Mouse (Mus musculus) neural tube, embryonic 15.5 days (tissue): ENCODE data around the gene Dzip1l. TPM values are rescaled to one million over a fixed set of nuclear protein-coding genes. Genes with fewer than 3 reads are reported as not detected.

Source experiments
- ATAC-seq: fragments of 200-750 bp; cut with Nextera tagmentation; 2 replicates; pipeline ENCODE4 v1.8.0; 2017; ENCODE audit warnings: mild to moderate bottlenecking, moderate TSS enrichment, moderate library complexity; ENCODE audit not compliant: low FRiP score
- H3K27ac ChIP-seq: fragments of 300-500 bp; sonication (generic); replicated peaks from 2 replicates; pipeline ENCODE4 v1.5.1; 2015; ENCODE audit warnings: mild to moderate bottlenecking, inconsistent platforms
- H3K27me3 ChIP-seq: fragments of 300-500 bp; sonication (generic); replicated peaks from 2 replicates; pipeline ENCODE4 v1.6.1; 2015; ENCODE audit warnings: inconsistent platforms
- H3K36me3 ChIP-seq: fragments of 300-500 bp; sonication (generic); 2 replicates; pipeline ENCODE4 v1.6.1; 2015; ENCODE audit warnings: inconsistent platforms
- H3K4me1 ChIP-seq: fragments of 300-500 bp; sonication (generic); 2 replicates; pipeline ENCODE4 v1.6.1; 2015; ENCODE audit warnings: inconsistent platforms
- H3K4me2 ChIP-seq: fragments of 300-500 bp; sonication (generic); 2 replicates; pipeline ENCODE4 v1.6.1; 2015; ENCODE audit warnings: inconsistent platforms, mild to moderate bottlenecking, moderate library complexity
- H3K4me3 ChIP-seq: fragments of 300-500 bp; sonication (generic); replicated peaks from 2 replicates; pipeline ENCODE4 v1.5.1; 2015; ENCODE audit warnings: mild to moderate bottlenecking, inconsistent platforms
- H3K9ac ChIP-seq: fragments of 300-500 bp; sonication (generic); replicated peaks from 2 replicates; pipeline ENCODE4 v1.6.1; 2015; ENCODE audit warnings: mild to moderate bottlenecking, inconsistent platforms
- H3K9me3 ChIP-seq: fragments of 300-500 bp; sonication (generic); replicated peaks from 2 replicates; pipeline ENCODE4 v1.6.1; 2016; ENCODE audit warnings: inconsistent platforms
- WGBS: fragments of 180-500 bp; shearing (Covaris S2); methylation state at CpG from one replicate; pipeline ENCODE4 v1.1.7; 2015; ENCODE audit warnings: mixed read lengths; 5-methylcytosine and 5-hydroxymethylcytosine counted together
- polyA plus RNA-seq: library from polyadenylated mRNA; unstranded; fragments of >200 nt; fragmentation: Nextera tagmentation; extraction: Ambion mirVana; gene quantifications from 2 replicates; pipeline ENCODE4 v1.2.1, GENCODE M21; 2015

Dzip1l gene
- polyA plus RNA-seq, 1 experiment from 2014 or later = 8.5 TPM

DNA sequence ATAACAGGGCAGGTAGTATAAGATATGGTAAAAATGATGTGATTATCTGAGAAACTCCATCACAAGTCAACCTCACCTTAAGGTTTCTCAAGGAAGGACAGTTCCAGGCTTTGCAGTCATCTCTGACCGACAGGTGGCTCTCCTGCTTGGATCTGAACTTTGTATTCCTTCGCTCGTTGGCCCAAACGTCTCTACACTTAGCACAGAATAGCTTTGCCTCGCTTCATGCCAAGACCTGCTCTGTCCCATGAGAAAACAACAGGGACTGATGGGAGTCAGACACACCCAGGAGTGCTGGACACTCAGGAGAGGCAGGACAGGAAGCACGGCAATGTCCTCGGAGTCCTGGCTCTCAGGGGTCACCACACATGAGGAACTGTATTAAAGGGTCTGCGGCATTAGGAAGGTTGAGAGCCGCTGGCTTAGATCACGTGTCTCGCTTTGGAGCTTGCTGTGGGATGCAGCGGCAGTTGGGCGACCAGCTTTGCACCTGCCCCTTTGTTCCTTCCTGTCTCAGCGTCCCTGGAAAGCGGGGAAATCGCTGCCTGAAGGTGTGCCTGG is 32.4 kb downstream of the Dzip1l start:
- no peak overlapping the region for H3K4me3 ChIP-seq
- H3K27ac ChIP-seq = 0 out of 2 replicates have a peak overlapping the region, but pooled peaks have one; percentile 5
- WGBS = 78% methylated on average over 16 of the region's 16 CpGs
- no peaks in the 10 kb centered on the region for H3K27me3 ChIP-seq
- ATAC-seq = no peak
- no peaks in the 10 kb centered on the region for H3K36me3 ChIP-seq
- H3K9ac ChIP-seq = no peak overlapping the region
- no peaks in the 10 kb centered on the region for H3K9me3 ChIP-seq
- H3K4me2 ChIP-seq = no peak overlapping the region; the same call in 1 of the 2 replicates
- H3K4me1 ChIP-seq = peaks cover 7% of the 10 kb centered on the region; the same call in 1 of the 2 replicates

GRCm38 (mm10) chr9:99662406-99662805 is 33.1 kb downstream of the Dzip1l start:
- peaks cover 7% of the 10 kb centered on the region; the same call in 1 of the 2 replicates for H3K4me1 ChIP-seq
- H3K36me3 ChIP-seq = peaks cover 5% of the 10 kb centered on the region
- peak; percentile 63; the same call in 1 of the 2 replicates for ATAC-seq
- H3K4me3 ChIP-seq = no peak overlapping the region
- H3K27me3 ChIP-seq = no peaks in the 10 kb centered on the region
- H3K4me2 ChIP-seq = no peak overlapping the region
- no peak overlapping the region for H3K27ac ChIP-seq
- H3K9me3 ChIP-seq = no peaks in the 10 kb centered on the region
- 26% methylated on average over 7 of the region's 7 CpGs for WGBS
- no peak overlapping the region for H3K9ac ChIP-seq

DNA sequence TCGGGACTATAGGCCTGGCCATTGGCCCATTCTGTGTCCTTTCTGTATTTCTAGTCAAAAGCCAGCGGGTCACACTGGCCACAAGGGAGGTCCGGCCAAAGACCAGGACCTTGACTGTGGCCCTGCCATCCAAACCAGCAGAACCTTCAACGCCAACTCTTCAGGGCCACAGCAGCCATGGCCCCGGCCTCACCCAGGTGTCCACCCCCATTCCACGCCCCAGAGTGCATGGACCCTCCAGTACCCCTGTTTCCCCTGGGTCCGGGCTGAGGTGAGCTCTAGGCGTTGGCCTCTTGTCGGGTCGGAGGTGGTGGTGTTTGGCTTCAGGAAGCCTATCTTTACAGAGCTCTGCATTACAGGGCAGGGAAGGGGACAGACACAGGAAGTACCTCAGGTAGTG is 33.6 kb downstream of the Dzip1l start:
- Histone ChIP-seq H3K9ac (no peak overlapping the region), H3K27ac (no peak overlapping the region), H3K4me2 (no peak overlapping the region), H3K27me3 (no peaks in the 10 kb centered on the region), H3K4me3 (no peak overlapping the region), H3K36me3 (peaks cover 10% of the 10 kb centered on the region), H3K4me1 (peaks cover 7% of the 10 kb centered on the region; the same call in 1 of the 2 replicates), H3K9me3 (no peaks in the 10 kb centered on the region)
- no peak for ATAC-seq
- WGBS = 95% methylated on average over 10 of the region's 10 CpGs

GRCm38 (mm10) chr9:99667596-99667995 is 38.3 kb downstream of the Dzip1l start:
- WGBS = 94% methylated on average over 8 of the region's 8 CpGs
- Histone ChIP-seq H3K36me3 (peaks cover 24% of the 10 kb centered on the region), H3K4me2 (no peak overlapping the region), H3K27ac (no peak overlapping the region), H3K4me3 (no peak overlapping the region), H3K4me1 (no peaks in the 10 kb centered on the region), H3K27me3 (no peaks in the 10 kb centered on the region), H3K9ac (no peak overlapping the region), H3K9me3 (no peaks in the 10 kb centered on the region)
- ATAC-seq = no peak

DNA sequence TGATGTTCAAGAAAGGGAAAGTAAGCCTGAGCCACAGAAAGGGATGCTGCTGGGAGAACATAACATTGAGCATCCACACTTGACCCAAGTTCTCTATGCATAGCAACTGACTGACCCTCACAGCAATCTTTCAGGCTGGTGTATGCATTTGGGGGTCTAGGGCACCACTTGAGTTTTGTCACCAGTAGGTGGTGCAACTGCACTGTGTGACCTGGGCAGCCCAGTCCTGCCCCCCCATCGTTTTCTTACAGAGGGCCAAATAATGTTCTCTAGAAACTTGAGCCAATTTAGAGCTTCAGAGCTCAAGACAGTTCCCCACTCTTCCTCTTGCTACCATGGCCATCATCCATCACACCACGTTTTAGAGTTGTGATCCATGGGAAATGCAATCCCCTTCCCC is 42.3 kb downstream of the Dzip1l start:
- 46% methylated on average over 2 of the region's 2 CpGs for WGBS
- H3K4me2 ChIP-seq = no peak overlapping the region
- H3K27ac ChIP-seq = no peak overlapping the region
- no peaks in the 10 kb centered on the region for H3K4me1 ChIP-seq
- H3K36me3 ChIP-seq = peaks cover 24% of the 10 kb centered on the region
- H3K27me3 ChIP-seq = no peaks in the 10 kb centered on the region
- no peaks in the 10 kb centered on the region for H3K9me3 ChIP-seq
- H3K9ac ChIP-seq = no peak overlapping the region
- no peak overlapping the region for H3K4me3 ChIP-seq
- no peak for ATAC-seq

DNA sequence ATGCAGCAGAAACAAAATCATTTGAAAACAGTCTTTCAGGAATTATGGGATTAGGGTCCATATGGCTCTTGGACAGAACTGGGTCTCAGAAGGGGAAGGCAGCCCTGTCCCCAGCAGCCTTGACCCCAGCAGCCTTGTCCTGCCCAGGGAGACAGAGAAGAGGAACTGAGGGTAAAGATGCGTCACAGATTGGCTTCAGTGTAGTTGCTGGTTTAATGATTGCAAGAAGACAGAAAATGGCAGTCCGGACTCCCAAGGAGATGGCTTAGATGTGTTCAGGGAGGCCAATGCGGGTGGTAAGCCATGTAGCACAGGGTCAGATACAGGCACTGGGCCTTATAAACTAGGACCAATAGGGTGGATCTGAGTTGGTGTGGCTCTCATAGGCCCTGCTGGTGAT is 46.4 kb downstream of the Dzip1l start:
- Histone ChIP-seq H3K36me3 (no peaks in the 10 kb centered on the region), H3K9ac (no peak overlapping the region), H3K27me3 (no peaks in the 10 kb centered on the region), H3K4me2 (no peak overlapping the region), H3K27ac (no peak overlapping the region), H3K4me1 (no peaks in the 10 kb centered on the region), H3K9me3 (no peaks in the 10 kb centered on the region), H3K4me3 (no peak overlapping the region)
- WGBS = 79% methylated on average over 3 of the region's 3 CpGs
- no peak for ATAC-seq

- no peak for ATAC-seq
- H3K36me3 ChIP-seq = no peaks in the 10 kb centered on the region
- H3K9ac ChIP-seq = no peak overlapping the region
- no peaks in the 10 kb centered on the region for H3K9me3 ChIP-seq
- no peaks in the 10 kb centered on the region for H3K27me3 ChIP-seq
- H3K4me3 ChIP-seq = no peak overlapping the region
- H3K27ac ChIP-seq = no peak overlapping the region
- peaks cover 15% of the 10 kb centered on the region; the same call in 1 of the 2 replicates for H3K4me1 ChIP-seq
- H3K4me2 ChIP-seq = no peak overlapping the region
- WGBS = 58% methylated on average over 21 of the region's 21 CpGs
Observed at GRCm38 (mm10) chr9:99681980-99682570, 52.8 kb downstream of the Dzip1l start.

GRCm38 (mm10) chr9:99685061-99685521 is 55.8 kb downstream of the Dzip1l start:
- Histone ChIP-seq H3K4me3 (no peak overlapping the region), H3K9ac (no peak overlapping the region), H3K4me1 (peaks cover 15% of the 10 kb centered on the region; the same call in 1 of the 2 replicates), H3K36me3 (no peaks in the 10 kb centered on the region), H3K4me2 (no peak overlapping the region), H3K27ac (no peak overlapping the region), H3K9me3 (no peaks in the 10 kb centered on the region), H3K27me3 (no peaks in the 10 kb centered on the region)
- no peak for ATAC-seq
- WGBS = 67% methylated on average over 5 of the region's 5 CpGs

GRCm38 (mm10) chr9:99685536-99686231 is 56.4 kb downstream of the Dzip1l start:
- 74% methylated on average over 5 of the region's 5 CpGs for WGBS
- Histone ChIP-seq H3K27me3 (no peaks in the 10 kb centered on the region), H3K9ac (no peak overlapping the region), H3K36me3 (no peaks in the 10 kb centered on the region), H3K4me2 (no peak overlapping the region), H3K9me3 (no peaks in the 10 kb centered on the region), H3K27ac (no peak overlapping the region), H3K4me3 (no peak overlapping the region), H3K4me1 (peaks cover 15% of the 10 kb centered on the region; the same call in 1 of the 2 replicates)
- no peak for ATAC-seq

DNA sequence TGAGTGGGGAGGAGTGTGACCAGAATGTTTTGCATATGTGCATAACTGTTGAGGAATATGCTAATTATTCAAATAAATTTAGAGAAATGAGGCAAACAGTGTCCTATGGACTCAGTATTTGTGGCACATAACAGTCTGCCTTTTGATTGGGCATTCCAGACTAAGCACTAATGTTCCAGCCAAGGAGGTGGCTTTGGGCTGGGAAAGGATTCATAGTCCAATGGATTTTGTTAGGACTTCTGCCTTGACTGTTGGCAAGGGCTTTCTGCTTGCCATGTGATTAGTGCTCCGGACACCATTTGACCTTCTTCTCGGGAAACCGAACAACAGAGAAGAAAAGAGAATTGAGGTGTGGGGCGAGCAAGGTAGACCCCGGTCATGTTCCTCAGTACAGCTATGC is 60.5 kb downstream of the Dzip1l start:
- Histone ChIP-seq H3K36me3 (no peaks in the 10 kb centered on the region), H3K27ac (no peak overlapping the region), H3K9me3 (no peaks in the 10 kb centered on the region), H3K27me3 (no peaks in the 10 kb centered on the region), H3K4me1 (peaks cover 7% of the 10 kb centered on the region; the same call in 1 of the 2 replicates), H3K9ac (no peak overlapping the region), H3K4me2 (no peak overlapping the region), H3K4me3 (no peak overlapping the region)
- WGBS = 91% methylated on average over 5 of the region's 5 CpGs
- no peak for ATAC-seq

- Histone ChIP-seq H3K27me3 (no peaks in the 10 kb centered on the region), H3K4me3 (no peak overlapping the region), H3K9ac (no peak overlapping the region), H3K36me3 (no peaks in the 10 kb centered on the region), H3K4me1 (peaks cover 1% of the 10 kb centered on the region; the same call in 1 of the 2 replicates), H3K27ac (no peak overlapping the region), H3K4me2 (no peak overlapping the region), H3K9me3 (no peaks in the 10 kb centered on the region)
- 71% methylated on average over 7 of the region's 7 CpGs for WGBS
- ATAC-seq = no peak
Observed at GRCm38 (mm10) chr9:99690386-99690785, 61.1 kb downstream of the Dzip1l start.

GRCm38 (mm10) chr9:99694961-99695360 is 65.7 kb downstream of the Dzip1l start:
- Histone ChIP-seq H3K4me1 (no peaks in the 10 kb centered on the region), H3K9me3 (no peaks in the 10 kb centered on the region)
- WGBS = 65% methylated on average over 7 of the region's 7 CpGs

More at GRCm38 (mm10) chr9:99694961-99695360, 65.7 kb downstream of the Dzip1l start:
- no peaks in the 10 kb centered on the region for H3K36me3 ChIP-seq
- no peak overlapping the region for H3K4me2 ChIP-seq
- no peaks in the 10 kb centered on the region for H3K27me3 ChIP-seq
- no peak overlapping the region for H3K4me3 ChIP-seq
- H3K9ac ChIP-seq = no peak overlapping the region
- no peak overlapping the region for H3K27ac ChIP-seq
- no peak for ATAC-seq
